Mouse (Mus musculus) adrenal gland, adult 18-20 months (tissue): ENCODE data around the gene Mmp21. TPM values are rescaled to one million over a fixed set of nuclear protein-coding genes. Genes with fewer than 3 reads are reported as not detected.
"Not testable (repeated sequence)": the region's sequence is repeated elsewhere in the genome, so short reads cannot be mapped to it uniquely, and the experiment has no call there.

ENCODE experiments used
- DNase-seq, 2 experiments: peaks; one replicate each; pipeline ENCODE4 v3.0.0; 2021 to 2022; ENCODE audit warnings: low spot score in 2 of 2
- long read RNA-seq, 2 experiments: library from polyadenylated mRNA; stranded (forward); transcript quantifications; one replicate each; pipeline ENCODE4 v2.0.0; 2021
- total RNA-seq, 2 experiments: library from RNA; stranded (reverse); gene quantifications; 1 replicate in 1 of 2; 2 replicates in 1 of 2; pipeline ENCODE4 v1.2.3; 2021

The Mmp21 gene
- not detected for total RNA-seq
- long read RNA-seq, experiment 1: 0 reads
- long read RNA-seq, experiment 2: 0 reads

DNA sequence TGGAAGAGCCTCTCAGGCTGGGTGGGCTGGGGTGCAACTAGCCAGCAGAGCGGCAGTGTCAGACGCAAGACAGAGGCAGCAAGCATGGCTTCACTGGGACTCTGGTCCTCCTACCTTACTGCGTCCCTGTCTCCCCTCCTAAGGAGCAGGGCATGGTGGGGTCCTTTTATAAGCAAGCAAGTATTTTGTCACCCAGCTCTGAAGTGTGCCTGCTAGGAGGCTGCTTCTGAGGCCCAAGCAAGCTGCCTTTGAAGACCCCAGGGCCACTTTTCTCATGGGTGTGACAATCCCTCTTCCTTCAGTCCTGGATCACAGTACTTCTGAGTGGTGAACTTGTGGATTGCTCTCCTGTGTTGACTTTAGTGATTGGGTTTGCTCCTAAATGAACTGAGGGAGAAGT is at the start of gene Mmp21:
Gene Mmp21 (minus strand): TSS at position 101 of the 400 bp plus-strand sequence.
- DNase-seq: no peak

- no peak for DNase-seq
These were observed 49.5 kb upstream of the Mmp21 start for GRCm38 (mm10) chr7:133729351-133729750.

DNA sequence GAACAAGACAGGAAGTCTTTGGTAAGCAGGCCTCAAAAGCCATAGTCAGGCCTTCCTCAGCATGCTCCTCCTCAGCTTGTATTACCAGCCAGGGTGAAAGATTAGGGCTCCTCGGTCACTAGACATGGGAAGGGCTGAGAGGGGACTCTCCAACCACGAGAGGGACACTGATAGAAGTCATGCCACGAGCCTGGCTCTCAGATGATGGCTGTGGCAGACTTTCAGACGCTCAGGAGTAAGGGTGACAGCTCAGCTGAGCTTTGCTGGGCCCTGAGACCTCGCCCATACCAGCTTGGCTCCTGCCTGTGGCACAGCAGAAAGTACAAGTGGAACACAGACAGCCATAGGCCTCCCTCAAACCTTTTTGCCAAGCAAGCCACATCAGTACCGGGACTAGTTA is 47.2 kb upstream of the Mmp21 start:
- DNase-seq: no peak

DNA sequence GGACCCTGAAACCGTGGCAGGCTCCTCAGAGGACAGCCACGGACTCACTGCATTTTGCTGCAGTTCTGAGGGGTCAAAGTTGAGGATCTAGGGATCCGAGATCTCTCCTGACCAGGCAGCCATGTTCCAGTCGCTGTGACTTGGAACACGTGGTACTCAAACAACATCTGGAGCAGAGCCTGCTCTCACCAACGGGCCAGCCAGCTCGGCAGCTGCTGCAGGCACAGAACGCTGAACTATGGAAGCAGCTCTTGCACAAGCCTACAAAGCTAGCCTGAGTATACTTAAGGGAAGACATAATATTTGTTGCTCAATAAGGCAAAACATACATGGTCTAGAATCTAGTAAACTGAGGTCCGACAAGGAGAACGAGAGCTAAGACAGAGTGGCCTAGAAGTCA is 45.7 kb upstream of the Mmp21 start:
- no peak for DNase-seq

DNA sequence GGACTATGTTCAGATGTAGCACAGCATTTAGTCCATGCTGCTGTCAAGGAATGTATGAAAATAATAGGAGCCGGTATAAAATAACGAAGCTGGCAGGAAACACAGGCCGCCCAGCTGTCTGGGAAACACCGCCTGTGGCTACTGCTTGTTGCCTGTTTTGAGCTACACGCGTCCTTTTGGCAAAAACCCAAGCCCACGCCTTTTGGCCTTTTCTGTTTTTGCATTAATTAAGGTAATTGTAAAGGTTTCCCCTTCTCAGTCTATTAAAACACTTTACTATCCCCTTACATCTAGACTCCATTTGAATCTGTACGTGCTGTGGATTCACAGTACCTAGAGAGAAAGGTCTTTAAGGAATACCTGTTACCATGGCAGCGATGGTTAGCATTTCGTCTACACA is 45.0 kb upstream of the Mmp21 start:
- DNase-seq: no peak

DNA sequence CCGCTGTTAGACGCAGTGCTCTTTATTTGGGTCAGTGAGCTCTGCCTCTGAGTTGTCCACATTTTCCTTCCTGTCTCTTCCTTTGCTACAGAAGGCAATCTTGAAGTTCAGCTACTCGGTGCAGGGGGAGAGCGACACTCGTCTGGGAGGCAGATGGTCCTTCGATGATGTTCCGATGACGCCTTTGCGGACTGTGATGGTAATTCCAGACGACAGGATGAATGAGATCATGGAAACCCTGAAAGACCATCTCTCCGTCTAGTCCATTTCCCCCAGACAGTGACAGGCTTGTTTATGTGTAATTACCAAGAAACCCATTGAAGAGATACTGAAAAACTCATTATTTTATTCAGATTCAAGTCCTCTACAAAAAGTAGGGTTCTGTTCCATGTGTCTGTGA is 40.8 kb upstream of the Mmp21 start:
- no peak for DNase-seq

GRCm38 (mm10) chr7:133718580-133718979 is 38.7 kb upstream of the Mmp21 start:
- no peak for DNase-seq

DNA sequence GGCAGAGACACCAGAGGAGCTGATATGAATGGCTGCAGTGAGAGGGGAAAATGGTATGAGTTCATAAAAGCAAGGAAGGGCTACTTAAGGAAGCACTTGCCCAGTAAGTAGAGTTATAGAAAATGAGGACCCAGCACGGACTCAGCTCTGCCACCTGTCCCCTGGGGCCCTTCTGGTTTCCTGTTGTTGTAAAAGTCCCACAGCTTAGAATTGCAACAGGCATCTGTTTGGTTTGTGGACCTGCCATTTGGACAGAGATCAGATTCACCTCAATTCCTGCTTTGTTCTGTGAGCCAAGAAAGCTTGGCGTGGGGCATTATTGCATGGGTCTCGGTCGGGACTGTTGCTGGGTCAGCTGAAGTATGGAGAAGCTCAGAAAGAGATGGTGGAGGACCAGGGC is 35.5 kb upstream of the Mmp21 start:
- no peak for DNase-seq

- DNase-seq: no peak
These were observed 27.4 kb upstream of the Mmp21 start for GRCm38 (mm10) chr7:133707301-133707700.

DNA sequence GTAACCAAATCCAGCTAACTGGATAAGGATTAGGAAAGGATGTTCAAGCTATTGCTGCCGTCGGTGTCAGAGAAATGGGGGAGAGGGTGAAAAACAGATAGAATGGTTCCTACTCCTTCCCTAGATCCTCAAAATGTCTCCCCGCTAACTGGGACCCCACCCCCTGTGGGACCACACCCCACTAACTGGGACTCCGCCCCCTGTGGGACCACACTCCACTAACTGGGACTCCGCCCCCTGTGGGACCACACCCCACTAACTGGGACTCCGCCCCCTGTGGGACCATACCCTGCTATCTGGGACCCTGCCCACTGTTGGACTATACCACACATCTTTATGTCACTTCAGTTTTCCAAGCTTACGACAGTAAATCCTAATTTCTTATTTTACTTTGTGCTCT is 24.0 kb upstream of the Mmp21 start:
- DNase-seq: no peak

- no peak for DNase-seq
These were observed 22.5 kb upstream of the Mmp21 start for GRCm38 (mm10) chr7:133702333-133702732.

DNA sequence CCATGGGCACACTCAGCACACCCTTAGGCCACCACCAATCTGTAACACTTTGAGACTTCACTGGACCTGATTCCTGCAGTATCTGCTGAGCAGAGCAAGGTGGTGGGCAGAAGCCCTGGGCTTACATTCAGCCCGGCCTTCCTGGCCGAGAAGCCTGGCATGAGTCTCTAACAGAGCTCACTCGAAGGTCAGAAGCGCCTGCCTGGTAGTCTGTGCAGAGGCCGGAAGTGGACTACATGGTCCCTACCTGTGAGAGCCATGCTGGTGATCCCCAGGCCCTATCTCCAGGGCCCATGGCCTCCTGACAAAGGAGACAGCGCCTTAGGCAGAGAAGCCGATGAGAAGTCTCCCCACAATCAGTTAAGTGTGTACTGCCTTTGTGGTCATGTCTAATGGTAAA is 21.5 kb upstream of the Mmp21 start:
- DNase-seq: no peak

DNA sequence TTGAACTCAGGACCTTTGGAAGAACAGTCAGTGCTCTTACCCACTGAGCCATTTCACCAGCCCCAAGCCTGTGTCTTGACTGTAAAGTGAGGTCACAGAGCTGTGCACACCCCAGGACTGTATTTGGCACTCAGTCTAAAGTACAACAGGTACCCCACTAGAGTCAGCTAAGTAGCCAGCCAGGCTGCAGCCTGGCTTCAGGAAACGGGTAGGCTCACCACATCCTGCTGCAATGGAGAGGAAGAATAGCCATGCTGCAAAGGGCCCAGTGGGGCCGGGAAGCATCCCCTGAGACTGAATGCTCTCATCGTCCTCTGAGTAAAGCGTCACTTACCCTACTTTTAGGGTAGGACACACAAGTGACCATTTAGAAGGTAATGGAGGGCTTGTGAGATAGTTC is 20.0 kb upstream of the Mmp21 start:
- no peak for DNase-seq

- no peak for DNase-seq
These were observed 18.3 kb upstream of the Mmp21 start for GRCm38 (mm10) chr7:133698021-133698709.

DNA sequence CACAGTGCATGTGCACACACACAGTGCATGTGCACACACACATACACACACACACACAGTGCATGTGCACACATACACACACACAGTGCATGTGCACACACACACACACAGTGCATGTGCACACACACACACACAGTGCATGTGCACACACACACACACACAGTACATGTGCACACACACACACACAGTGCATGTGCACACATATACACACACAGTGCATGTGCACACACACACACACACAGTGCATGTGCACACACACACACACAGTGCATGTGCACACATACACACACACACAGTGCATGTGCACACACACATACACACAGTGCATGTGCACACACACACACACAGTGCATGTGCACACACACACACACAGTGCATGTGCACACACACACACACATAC is 5.8 kb upstream of the Mmp21 start:
- not testable (repeated sequence) for DNase-seq

DNA sequence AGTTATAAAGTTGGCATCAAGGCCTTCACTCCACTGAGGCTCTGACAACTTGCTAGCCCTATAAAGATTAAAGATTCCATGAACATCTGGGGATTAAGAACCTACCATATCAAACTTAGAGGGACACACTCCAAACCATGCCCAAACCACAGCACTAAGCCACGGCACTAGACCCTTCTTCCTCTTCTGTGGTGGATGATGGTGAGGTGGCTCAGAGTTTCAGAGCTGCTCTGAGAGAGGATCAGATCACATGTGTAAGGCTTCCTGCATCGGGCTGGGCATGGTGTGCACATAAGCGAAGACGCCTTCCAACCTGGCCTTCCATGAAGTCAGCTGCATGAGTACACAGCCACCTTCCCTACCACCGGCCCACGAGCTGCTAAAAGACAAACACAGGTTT is 4.8 kb upstream of the Mmp21 start:
- DNase-seq: no peak

- DNase-seq: no peak
These were observed 4.2 kb upstream of the Mmp21 start for GRCm38 (mm10) chr7:133684110-133684509.

DNA sequence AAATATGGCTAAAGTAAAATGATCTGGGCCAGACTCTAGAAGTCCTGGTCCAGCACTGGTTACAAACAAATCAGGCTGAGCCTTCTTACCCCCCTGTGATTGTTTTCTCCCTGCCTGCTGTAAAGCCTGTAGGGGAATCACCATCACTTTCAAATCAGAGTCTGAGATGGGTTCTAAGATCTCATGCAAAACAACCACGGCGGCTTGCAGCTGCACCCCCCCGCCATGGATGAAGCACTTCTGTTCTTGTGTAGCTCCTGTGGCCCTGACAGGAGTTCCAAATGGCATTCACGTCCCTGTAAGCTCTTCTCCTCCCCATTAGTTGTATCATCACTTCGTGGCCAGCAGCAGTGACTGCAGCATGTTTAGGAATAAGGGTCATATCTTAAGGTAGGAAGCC is 3.8 kb upstream of the Mmp21 start:
- DNase-seq: no peak

DNA sequence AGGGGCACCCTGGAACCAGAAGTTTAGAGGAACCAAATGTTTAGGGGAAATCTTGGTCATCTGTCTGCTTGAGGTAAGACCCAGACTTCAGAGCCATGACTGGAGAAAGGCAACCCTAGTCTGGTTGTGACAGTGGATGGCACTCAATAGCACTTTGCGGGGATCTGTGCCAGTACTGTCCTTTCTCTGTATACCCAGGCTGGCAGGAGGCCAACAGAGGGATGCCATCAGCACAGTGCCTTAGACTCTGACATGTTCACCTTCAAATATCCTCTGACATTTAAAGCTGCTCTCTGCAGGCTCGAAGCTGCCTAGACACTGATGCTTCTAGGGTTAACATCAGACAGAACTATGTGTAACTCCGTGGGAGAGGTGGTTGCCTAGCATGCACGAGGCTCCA is 422 bp downstream of the Mmp21 start:
- no peak for DNase-seq

GRCm38 (mm10) chr7:133678716-133679115 is 1.1 kb downstream of the Mmp21 start:
- no peak for DNase-seq

GRCm38 (mm10) chr7:133676002-133676401 is 3.9 kb downstream of the Mmp21 start:
- no peak for DNase-seq

GRCm38 (mm10) chr7:133670846-133671245 is 9.0 kb downstream of the Mmp21 start:
- no peak for DNase-seq

GRCm38 (mm10) chr7:133669946-133670345 is 9.9 kb downstream of the Mmp21 start:
- DNase-seq: no peak

GRCm38 (mm10) chr7:133669071-133669470 is 10.8 kb downstream of the Mmp21 start:
- DNase-seq: no peak
